Mouse (Mus musculus) B cell, adult 62 days (primary cell): Measurements from ENCODE around the gene Nemp1. TPM values are rescaled to one million over a fixed set of nuclear protein-coding genes. Genes with fewer than 3 reads are reported as not detected.

Source experiments
- total RNA-seq: library from RNA; stranded (reverse); gene quantifications from 4 replicates; pipeline ENCODE4 v1.2.4, GENCODE M21; 2023

Gene Nemp1
- 10.0 to 15.6 TPM (median 13.7 TPM) in 4 replicates for total RNA-seq

DNA sequence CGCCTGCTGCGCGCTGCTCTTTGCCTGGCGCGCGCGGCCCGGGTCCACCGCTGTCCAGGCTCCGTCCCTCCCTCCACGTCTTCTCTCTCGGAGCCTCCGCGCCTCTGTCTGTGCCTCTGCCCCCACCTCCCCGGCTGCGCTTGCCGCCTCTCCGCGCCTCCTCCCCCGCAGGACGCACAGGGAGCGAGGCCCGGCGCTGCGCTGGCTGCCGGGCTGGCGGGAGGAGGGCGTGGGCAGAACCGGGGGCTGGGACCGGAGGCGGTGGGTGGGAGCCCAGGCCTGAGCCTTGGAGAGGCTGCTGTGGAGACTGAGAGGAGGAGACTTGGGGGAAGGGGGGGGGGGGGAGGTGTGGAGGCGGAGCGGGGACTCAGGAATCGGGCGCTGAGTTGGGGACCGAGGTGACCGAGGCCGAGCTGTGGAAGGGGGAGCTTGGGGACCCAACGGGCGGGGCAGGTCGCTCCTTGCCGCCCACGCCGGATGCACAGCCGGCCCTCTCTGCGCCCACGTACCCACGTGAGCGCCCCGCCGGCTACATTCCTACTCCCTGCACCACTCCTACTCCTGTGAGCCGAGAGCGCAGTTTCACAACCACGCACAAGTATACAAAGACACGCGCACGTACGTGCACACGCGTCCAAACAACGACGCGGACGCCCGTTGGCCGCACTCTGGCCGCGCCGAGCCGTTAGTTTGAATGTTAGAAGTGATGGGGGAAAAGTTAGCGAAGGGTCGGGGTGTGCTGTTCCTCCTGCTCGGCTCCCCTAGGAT, at the start of gene Nemp1:
TSS of gene Nemp1 (plus strand) at position 401 of the 768 bp plus-strand sequence.

DNA sequence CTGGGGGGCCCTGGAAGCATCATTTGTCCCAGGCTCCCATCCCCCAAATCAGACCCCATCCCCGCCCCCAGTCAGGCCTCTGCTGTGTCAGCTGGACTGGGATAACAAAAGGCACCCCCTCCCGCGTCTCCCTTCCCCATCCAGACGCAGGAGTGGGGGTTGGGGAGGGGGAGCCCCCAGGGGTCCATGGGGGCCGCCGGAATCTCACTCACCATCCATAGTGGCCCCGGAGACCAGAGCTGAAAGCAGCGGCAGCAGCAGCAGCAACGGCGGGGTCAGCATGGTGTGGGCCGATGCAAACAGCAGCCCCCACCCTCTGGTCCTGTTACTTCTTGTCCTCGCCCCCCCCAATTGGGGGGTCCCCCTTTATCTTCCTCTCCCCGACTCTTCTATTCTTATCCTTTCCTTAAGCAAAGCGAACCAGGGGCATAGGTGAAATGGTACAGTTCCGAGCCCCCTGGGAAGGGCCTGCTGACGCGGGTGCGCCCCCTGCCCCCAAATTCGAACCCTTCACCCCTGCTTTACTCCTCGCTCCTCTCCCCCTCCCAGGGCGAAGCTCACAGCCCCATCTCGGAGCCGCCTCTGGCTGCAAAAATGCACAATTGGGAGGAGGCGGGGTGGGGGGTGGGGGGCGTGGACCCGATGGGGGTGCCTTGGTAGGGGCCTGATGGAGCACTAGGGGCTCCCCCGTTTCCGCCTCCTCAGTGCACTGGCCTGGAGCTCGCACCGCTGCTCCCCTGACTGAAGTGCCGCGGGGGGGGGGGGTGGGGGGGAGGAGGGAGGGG, 46.1 kb upstream of the Nemp1 start, which contains the start of gene Lrp1:
TSS of gene Lrp1 (minus strand) at position 743 of the 785 bp plus-strand sequence.

DNA sequence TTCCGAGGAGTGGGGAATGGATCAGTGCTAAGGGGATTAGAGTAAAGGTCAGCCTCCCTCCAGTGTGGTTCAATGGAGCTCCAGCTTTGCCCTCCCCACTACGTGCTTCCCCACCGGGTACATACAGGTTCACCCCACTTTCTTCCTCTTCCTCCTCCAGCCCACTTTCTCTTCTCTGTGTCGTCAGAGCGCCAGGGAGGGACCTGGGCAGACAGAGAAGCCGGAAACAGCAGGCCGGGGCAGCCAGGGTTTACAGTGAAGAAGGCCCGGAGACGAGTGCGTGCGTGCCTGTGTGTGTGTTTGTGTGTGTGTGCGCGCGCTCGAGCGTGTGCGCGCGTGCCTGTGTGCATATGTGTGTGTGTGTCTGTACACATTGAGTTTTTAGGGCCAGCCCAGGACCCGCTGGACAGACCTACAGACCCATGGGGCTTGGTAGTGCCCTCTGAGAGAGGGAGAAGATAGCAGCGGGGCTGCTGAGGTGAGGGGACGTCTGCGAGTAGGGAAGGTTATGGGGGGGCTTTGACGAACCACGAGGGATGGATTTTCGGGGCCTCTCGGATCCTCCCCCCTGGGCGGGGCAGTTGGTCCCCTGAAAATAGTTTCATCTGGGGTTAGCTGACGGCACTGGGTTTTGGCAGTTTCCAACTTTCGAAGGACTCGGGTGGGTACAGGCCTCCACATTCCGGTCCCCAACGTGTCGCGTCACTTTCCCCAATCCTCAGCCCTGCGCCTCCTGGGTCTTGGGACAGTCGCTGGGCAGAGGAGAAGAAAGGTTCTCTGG, 23.7 kb upstream of the Nemp1 start, which contains the start of gene Stat6:
TSS of gene Stat6 (plus strand) at position 215 of the 781 bp plus-strand sequence.

DNA sequence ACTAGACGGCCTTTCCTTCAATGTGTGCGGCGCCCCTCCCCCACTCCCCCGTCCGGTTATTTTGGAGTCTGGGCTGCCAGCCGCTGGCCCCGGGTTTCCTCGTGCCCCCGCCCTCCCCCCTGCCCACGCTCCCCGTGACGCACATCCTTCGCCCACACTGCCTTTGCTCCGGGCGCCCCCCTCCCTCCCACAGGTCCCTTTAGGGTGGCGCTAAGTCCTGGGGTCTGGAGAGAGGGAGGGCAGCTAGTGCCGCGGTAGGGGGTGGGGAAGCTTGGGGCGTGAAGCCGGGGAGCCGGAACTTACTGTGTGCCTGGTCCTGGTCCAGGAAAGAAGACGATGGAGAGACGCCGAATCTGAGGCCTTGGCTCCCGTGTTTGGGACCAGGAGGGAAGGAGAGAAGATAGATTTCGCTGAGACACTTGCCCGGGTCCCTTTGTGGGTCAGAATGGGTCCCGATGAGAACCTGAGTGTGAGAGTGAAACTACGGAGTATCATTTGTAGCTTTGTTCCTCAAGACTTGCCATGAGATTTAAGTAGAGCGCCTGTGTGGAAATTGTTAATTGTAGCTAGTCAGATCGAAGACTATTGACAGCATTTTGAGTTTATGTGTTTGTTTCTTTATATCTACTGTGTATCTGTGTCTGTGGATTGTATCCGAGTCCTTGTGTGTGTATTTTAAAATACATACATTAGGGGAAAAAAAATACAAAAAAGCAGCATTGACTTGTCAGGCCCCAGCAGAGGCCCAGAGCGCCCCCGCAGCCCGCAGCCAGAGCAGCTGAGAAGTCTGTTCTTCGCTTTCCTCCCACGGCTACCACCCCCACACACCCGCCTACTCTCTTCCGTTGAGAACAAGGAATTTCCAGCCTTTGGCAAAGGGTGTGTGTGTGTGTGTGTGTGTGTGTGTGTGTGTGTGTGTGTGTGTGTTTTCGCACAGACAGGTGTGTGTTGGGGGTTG, 1.7 kb downstream of the Nemp1 start, which contains the start of gene Nab2:
TSS of gene Nab2 (minus strand) at position 476 of the 958 bp plus-strand sequence.

DNA sequence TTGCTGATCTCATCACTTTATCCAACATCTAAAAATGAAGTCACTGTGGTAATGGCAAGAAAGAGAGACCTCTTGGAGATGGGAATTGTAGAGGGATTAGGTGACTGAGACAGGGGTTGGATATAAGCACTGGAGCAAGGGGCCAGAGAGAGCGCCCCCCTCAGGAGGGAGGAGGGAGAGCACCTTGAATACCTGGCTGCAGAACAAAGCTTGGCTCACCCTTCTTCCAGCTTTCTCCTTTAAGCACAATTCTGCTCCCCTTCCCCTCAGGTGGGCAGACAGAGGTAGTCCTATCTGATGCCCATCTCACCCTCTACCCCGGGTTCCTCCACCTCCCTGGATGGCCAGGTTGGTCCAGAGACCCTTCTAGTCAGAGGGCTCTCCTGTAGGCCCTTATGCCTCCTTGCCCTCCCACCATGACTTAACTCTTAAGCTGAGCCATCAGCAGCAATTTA, 38.1 kb downstream of the Nemp1 start, which contains the start of gene Myo1a:
TSS of gene Myo1a (plus strand) at position 405 of the 455 bp plus-strand sequence.

DNA sequence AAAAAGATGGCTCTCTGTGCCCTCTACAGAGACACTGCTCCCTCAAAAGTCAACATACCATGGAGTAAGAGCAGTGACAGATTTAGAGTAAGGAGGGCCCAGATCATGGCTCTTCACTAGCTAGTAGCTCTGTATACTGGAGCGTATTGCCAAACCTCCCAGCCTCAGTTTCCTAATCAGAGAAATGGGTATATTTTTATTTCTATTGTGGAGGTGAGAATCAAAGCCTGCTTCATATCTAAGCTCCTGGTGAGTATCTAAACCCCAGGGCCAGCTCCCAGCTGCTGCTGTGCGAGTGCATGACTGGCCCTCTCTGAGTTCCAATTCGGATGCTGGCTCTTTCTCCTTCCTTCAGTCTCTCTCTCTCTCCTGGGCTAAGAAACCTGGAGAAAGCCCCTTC, 57.5 kb downstream of the Nemp1 start, which contains the start of gene Tac2:
TSS of gene Tac2 (plus strand) at position 301 of the 400 bp plus-strand sequence.

DNA sequence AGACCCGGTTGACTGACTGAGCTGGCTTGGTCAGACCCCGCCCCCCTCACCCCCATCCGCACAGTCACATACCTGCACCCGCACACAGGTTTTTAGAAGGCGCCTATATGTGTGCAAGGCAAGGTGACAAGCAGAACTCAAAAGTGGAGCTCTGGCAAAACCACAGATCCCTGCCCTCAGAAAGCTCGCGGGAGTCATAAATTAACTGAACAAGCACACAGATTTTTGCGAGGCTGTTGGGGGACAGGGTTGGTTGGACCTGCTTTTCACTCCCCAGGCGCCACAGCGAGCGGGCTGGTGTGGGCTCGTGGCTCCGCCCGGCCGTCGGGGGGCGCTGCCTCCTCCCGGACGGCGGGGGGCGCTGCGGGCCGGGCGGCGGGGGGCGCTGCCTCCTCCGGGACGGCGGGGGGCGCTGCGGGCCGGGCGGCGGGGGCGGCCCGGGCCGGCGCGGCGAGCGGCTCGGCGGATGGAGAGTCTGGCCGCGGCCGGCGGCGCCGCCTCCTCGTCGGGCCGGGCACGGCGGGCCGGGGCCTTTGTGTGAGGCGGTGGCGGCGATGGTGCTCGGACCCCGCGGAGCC, 72.5 kb downstream of the Nemp1 start, which contains the start of gene Zbtb39:
TSS of gene Zbtb39 (plus strand) at position 456 of the 578 bp plus-strand sequence.

Other genes starting within 250 kb of the Nemp1 start
- gene Stac3, start 165.2 kb upstream of the Nemp1 start, total RNA-seq = 6.9 to 12.7 TPM (median 9.6 TPM) in 4 replicates
- gene Ndufa4l2, start 151.9 kb upstream of the Nemp1 start, total RNA-seq = not detected in 4 replicates
- 49.9 to 65.4 TPM (median 64.7 TPM) in 4 replicates for gene Shmt2, start 144.5 kb upstream of the Nemp1 start, total RNA-seq
- not detected in 4 replicates for gene Nxph4, start 132.3 kb upstream of the Nemp1 start, total RNA-seq
- gene Lrp1, start 45.8 kb upstream of the Nemp1 start, total RNA-seq = 2.9 to 5.1 TPM (median 3.5 TPM) in 4 replicates
- gene Stat6, start 23.9 kb upstream of the Nemp1 start, total RNA-seq = 230 to 250 TPM (median 232 TPM) in 4 replicates
- 34.1 to 42.9 TPM (median 40.1 TPM) in 4 replicates for gene Nab2, start 1.7 kb downstream of the Nemp1 start, total RNA-seq
- gene Myo1a, start 38.3 kb downstream of the Nemp1 start, total RNA-seq = 0.17 to 0.27 TPM in 2 of 4 replicates, not detected in the others
- gene Tac2, start 57.6 kb downstream of the Nemp1 start, total RNA-seq = not detected in 4 replicates
- 14.8 to 17.7 TPM (median 16.2 TPM) in 4 replicates for gene Zbtb39, start 72.6 kb downstream of the Nemp1 start, total RNA-seq
- gene Gpr182, start 84.8 kb downstream of the Nemp1 start, total RNA-seq = not detected in 4 replicates
- 0.18 to 0.50 TPM in 2 of 4 replicates, not detected in the others for gene Rdh1, start 92.8 kb downstream of the Nemp1 start, total RNA-seq
- gene Rdh16f1, start 92.9 kb downstream of the Nemp1 start, total RNA-seq = not detected in 4 replicates
- gene Rdh9, start 109.5 kb downstream of the Nemp1 start, total RNA-seq = 0.41 to 0.43 TPM in 2 of 4 replicates, not detected in the others
- gene Rdh16, start 134.3 kb downstream of the Nemp1 start, total RNA-seq = not detected in 4 replicates
- gene Rdh19, start 183.0 kb downstream of the Nemp1 start, total RNA-seq = not detected in 4 replicates
- not detected in 4 replicates for gene Rdh16f2, start 199.6 kb downstream of the Nemp1 start, total RNA-seq
- not detected in 4 replicates for gene Rdh7, start 221.9 kb downstream of the Nemp1 start, total RNA-seq
- not detected in 4 replicates for gene Sdr9c7, start 231.6 kb downstream of the Nemp1 start, total RNA-seq